Mouse (Mus musculus): ENCODE data around the gene Utp3. TPM values are rescaled to one million over a fixed set of nuclear protein-coding genes. Genes with fewer than 3 reads are reported as not detected.
A peak's percentile ranks its signal among the peaks of the same experiment; 100 is the strongest.

The Utp3 gene
- total RNA-seq (2014; rRNA removed) = 12.8 and 16.5 TPM in 2 replicates
- polyA plus RNA-seq (2015; fragmentation: Nextera tagmentation; extraction: Ambion mirVana) = 51.1 and 55.1 TPM in 2 replicates

DNA sequence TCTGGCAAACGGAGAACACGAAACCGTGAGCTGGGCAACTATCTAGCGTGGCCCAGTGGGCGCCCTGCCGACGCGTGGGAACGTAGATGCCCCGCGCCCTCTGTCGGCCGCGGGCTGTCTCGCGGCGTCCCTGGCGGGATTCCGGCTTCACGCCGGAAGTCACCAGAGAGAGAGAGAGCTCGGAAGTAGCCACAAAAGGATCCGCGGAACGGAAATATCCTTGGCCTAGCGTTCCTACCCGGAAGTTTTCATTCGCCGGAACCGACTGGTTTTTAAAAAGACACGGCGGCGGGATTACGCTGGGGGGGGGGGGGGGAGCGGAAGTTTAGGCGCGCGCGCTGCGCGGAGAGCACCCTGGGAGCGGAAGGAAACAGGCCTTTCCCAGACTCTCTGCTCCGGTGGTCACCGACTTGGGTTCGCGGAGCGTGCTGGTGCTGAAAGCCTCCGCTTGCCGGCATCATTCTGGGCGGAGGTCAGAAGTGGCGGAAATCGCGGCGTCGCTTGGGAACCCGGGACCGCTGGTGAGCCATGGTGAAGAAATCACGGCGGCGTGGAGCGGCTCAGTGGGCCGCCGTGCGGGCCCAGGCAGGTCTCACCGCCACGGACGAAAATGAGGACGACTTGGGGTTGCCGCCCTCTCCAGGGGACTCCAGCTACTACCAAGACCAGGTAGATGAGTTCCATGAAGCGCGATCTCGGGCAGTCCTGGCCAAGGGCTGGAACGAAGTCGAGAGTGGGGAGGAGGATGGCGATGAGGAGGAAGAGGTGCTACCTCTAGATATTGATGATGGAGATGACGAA lies at the start of gene Utp3:
Utp3 (plus strand) TSS at position 377 of the 801 bp plus-strand sequence.
- no peaks in the 10 kb centered on the region for H3K27me3 ChIP-seq (ENCODE audit: insufficient read depth, low read length)
- H3K9ac ChIP-seq (replicated peaks; ENCODE audit: low read length, poor library complexity, severe bottlenecking) = peak within 1 kb of the TSS; percentile 78
- no peaks in the 10 kb centered on the region for H3K9me3 ChIP-seq (ENCODE audit: low read length)
- peak within 1 kb of the TSS; percentile 82 for H3K27ac ChIP-seq (ENCODE audit: low read depth, low read length)
- TF ChIP-seq CTCF (IDR thresholded peaks at IDR 0.05) = peak; percentile 89
- H3K4me2 ChIP-seq (ENCODE audit: low read depth, low read length, poor library complexity, severe bottlenecking) = peak within 1 kb of the TSS; percentile 83
- H3K4me3 ChIP-seq (ENCODE audit: low read depth, low read length) = peak within 1 kb of the TSS; percentile 59
- under 1% methylated on average over 75 of the region's 76 CpGs for WGBS
- ATAC-seq (ENCODE audit: low FRiP score) = peak; percentile 96
- DNase-seq (ENCODE audit: low spot score) = peak; percentile 99
- H3K36me3 ChIP-seq (ENCODE audit: insufficient read depth, low read length) = no peaks in the 10 kb centered on the region
- H3K4me1 ChIP-seq (ENCODE audit: insufficient read depth, low read length) = peaks cover 13% of the 10 kb centered on the region; the same call in 1 of the 2 replicates

DNA sequence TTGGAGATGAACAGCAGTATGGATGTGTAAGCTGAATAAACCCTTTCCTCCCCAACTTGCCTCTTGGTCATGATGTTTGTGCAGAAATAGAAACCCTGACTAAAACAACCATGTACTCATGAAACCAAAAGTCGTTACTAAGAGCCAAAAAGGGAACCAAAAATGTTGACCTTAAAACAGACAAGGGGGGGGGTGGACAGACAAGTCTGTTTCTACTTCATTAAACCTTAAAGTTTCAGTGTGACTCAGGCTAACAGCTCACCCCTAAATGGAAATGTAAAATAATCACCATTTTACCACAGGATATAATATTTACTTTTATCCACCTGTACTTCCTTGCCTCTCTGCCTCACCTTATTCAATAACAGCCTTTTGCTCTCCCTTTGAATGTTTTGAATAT lies 45.7 kb upstream of the Utp3 start:
- TF ChIP-seq CTCF (IDR thresholded peaks at IDR 0.05) = no peak
- Histone ChIP-seq H3K27ac (ENCODE audit: low read depth, low read length) (no peak overlapping the region), H3K4me1 (ENCODE audit: insufficient read depth, low read length) (no peaks in the 10 kb centered on the region), H3K4me2 (ENCODE audit: low read depth, low read length, poor library complexity, severe bottlenecking) (no peak overlapping the region), H3K4me3 (ENCODE audit: low read depth, low read length) (no peak overlapping the region), H3K27me3 (ENCODE audit: insufficient read depth, low read length) (no peaks in the 10 kb centered on the region), H3K9me3 (ENCODE audit: low read length) (no peaks in the 10 kb centered on the region), H3K9ac (replicated peaks; ENCODE audit: low read length, poor library complexity, severe bottlenecking) (no peak overlapping the region), H3K36me3 (ENCODE audit: insufficient read depth, low read length) (no peaks in the 10 kb centered on the region)
- no peak for ATAC-seq (ENCODE audit: low FRiP score)
- 81% methylated on average over 1 of the region's 1 CpGs for WGBS
- no peak for DNase-seq (ENCODE audit: low spot score)

DNA sequence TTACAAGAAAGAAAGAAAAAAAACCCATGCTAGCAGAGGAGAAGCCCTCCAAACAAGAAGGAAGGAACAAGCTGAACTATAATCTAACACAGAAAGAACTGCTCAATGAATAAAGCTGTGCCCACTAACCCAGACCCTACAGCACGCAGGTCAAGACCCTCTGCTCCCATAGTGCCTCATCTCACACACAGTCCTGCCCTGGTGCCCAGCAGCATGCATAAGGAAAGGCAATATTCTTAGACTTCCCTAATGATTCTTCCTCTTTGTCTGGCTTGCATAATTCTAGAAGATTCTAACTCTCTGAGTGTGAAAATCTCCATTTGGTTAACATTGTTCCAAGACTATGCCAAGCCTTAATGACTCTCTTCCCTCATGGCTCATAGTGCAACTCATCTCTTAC lies 45.3 kb upstream of the Utp3 start:
- DNase-seq (ENCODE audit: low spot score) (no peak), ATAC-seq (ENCODE audit: low FRiP score) (no peak)
- 78% methylated on average over 1 of the region's 1 CpGs for WGBS
- H3K4me1 ChIP-seq (ENCODE audit: insufficient read depth, low read length) = no peaks in the 10 kb centered on the region
- TF ChIP-seq CTCF (IDR thresholded peaks at IDR 0.05) = no peak
- H3K27ac ChIP-seq (ENCODE audit: low read depth, low read length) = no peak overlapping the region
- H3K27me3 ChIP-seq (ENCODE audit: insufficient read depth, low read length) = no peaks in the 10 kb centered on the region
- no peak overlapping the region for H3K4me3 ChIP-seq (ENCODE audit: low read depth, low read length)
- no peak overlapping the region for H3K9ac ChIP-seq (replicated peaks; ENCODE audit: low read length, poor library complexity, severe bottlenecking)
- no peaks in the 10 kb centered on the region for H3K9me3 ChIP-seq (ENCODE audit: low read length)
- H3K4me2 ChIP-seq (ENCODE audit: low read depth, low read length, poor library complexity, severe bottlenecking) = no peak overlapping the region
- no peaks in the 10 kb centered on the region for H3K36me3 ChIP-seq (ENCODE audit: insufficient read depth, low read length)

DNA sequence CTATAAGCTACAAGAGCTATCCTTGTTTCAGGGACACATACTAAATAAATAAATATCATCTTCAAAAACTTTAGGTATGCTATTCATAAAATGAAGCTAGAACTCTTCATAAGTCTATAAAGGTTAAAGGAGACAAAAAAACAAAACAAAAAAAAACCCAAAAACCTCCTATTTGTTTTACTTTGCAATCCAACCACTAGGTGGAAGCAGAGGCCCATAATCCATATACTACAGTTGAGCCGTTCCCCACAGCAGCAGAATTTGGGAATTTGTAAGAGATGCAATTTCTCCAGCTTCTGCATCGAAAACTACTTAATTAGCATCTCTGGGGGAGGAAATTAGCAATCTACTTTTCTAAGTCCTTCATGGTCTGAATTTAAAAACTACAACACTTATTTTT lies 35.0 kb upstream of the Utp3 start:
- TF ChIP-seq CTCF (IDR thresholded peaks at IDR 0.05) = peak; percentile 89
- Histone ChIP-seq H3K27me3 (ENCODE audit: insufficient read depth, low read length) (no peaks in the 10 kb centered on the region), H3K4me3 (ENCODE audit: low read depth, low read length) (no peak overlapping the region), H3K4me2 (ENCODE audit: low read depth, low read length, poor library complexity, severe bottlenecking) (no peak overlapping the region), H3K4me1 (ENCODE audit: insufficient read depth, low read length) (no peaks in the 10 kb centered on the region), H3K9me3 (ENCODE audit: low read length) (no peaks in the 10 kb centered on the region), H3K9ac (replicated peaks; ENCODE audit: low read length, poor library complexity, severe bottlenecking) (no peak overlapping the region), H3K27ac (ENCODE audit: low read depth, low read length) (no peak overlapping the region), H3K36me3 (ENCODE audit: insufficient read depth, low read length) (no peaks in the 10 kb centered on the region)
- WGBS = 3% methylated on average over 2 of the region's 2 CpGs
- ATAC-seq (ENCODE audit: low FRiP score) (no peak; the same call in 1 of the 2 replicates), DNase-seq (ENCODE audit: low spot score) (peak; percentile 72)

DNA sequence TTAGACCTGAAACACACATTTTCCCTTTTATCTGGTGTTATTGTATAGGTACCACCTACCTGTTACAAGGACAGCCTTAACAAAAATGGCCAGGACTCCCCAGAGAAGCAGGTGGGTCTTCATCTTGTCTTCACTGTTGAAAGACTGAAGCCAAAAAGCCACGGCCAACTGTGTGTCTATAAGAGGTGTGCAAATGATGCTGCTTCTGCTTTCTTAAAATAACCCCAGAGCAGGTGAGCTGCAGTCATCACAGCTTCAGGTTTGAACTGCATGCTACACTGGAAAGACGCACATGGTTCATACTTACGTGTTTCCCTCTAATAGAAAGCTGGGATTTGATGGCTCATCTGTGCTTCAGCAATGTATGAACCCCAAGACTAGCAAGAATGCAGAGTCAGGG lies 26.6 kb upstream of the Utp3 start, which contains the start of gene Jchain:
Jchain (minus strand) TSS at position 235 of the 400 bp plus-strand sequence.
- no peak for TF ChIP-seq CTCF (IDR thresholded peaks at IDR 0.05)
- 93% methylated on average over 3 of the region's 3 CpGs for WGBS
- ATAC-seq (ENCODE audit: low FRiP score) (no peak), DNase-seq (ENCODE audit: low spot score) (no peak)
- H3K4me2 ChIP-seq (ENCODE audit: low read depth, low read length, poor library complexity, severe bottlenecking) = no peak within 1 kb of the TSS
- H3K9ac ChIP-seq (replicated peaks; ENCODE audit: low read length, poor library complexity, severe bottlenecking) = no peak within 1 kb of the TSS
- H3K4me3 ChIP-seq (ENCODE audit: low read depth, low read length) = no peak within 1 kb of the TSS
- no peaks in the 10 kb centered on the region for H3K36me3 ChIP-seq (ENCODE audit: insufficient read depth, low read length)
- H3K4me1 ChIP-seq (ENCODE audit: insufficient read depth, low read length) = no peaks in the 10 kb centered on the region
- no peaks in the 10 kb centered on the region for H3K27me3 ChIP-seq (ENCODE audit: insufficient read depth, low read length)
- H3K27ac ChIP-seq (ENCODE audit: low read depth, low read length) = no peak within 1 kb of the TSS
- no peaks in the 10 kb centered on the region for H3K9me3 ChIP-seq (ENCODE audit: low read length)

DNA sequence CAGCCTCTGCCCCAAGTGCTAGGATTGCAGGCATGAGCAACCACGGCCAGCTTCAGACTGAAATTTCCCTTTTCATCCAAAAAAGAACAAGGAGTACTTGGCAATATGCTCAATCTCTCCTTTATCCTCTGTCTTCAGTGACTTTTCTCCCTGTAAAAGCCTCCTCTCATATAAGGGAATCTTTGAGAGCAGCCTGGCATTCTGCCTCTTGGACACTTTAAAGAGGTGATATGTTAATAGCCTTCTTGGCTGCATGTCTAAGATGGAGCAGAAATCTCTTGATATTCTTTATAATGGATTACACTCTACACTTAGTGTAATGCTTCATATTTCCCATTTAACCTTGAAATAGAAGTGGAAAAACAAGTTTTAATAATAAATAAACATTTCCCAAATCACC lies 23.4 kb upstream of the Utp3 start:
- no peak for TF ChIP-seq CTCF (IDR thresholded peaks at IDR 0.05)
- Histone ChIP-seq H3K27ac (ENCODE audit: low read depth, low read length) (no peak overlapping the region), H3K27me3 (ENCODE audit: insufficient read depth, low read length) (no peaks in the 10 kb centered on the region), H3K4me2 (ENCODE audit: low read depth, low read length, poor library complexity, severe bottlenecking) (no peak overlapping the region), H3K9me3 (ENCODE audit: low read length) (no peaks in the 10 kb centered on the region), H3K4me1 (ENCODE audit: insufficient read depth, low read length) (no peaks in the 10 kb centered on the region), H3K36me3 (ENCODE audit: insufficient read depth, low read length) (no peaks in the 10 kb centered on the region), H3K9ac (replicated peaks; ENCODE audit: low read length, poor library complexity, severe bottlenecking) (no peak overlapping the region), H3K4me3 (ENCODE audit: low read depth, low read length) (no peak overlapping the region)
- 53% methylated on average over 1 of the region's 1 CpGs for WGBS
- peak; percentile 12 for DNase-seq (ENCODE audit: low spot score)
- ATAC-seq (ENCODE audit: low FRiP score) = no peak

All from midbrain, postnatal 0 days (tissue).